ENCODE assay signal across 23 mouse cellular contexts in the genomic region with DNA sequence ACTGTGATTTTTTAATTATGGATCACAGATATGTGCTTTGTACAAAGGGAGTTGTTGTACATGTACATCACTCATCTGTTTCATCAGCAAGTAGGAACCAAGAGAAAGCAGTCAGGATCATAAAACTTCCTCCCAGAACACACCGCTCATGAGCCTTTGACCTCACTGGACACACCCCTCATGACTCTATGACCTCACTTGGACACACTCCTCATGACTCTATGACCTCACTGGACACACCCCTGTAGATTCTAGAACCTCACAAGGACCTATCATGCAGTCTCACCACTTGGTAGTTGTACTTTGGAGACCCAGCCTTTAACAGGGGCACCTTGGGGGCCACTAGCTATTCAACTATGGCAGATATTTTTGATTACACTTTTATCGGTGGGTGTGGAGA. TPM values are rescaled to one million over a fixed set of nuclear protein-coding genes. Genes with fewer than 3 reads are reported as not detected.
DNase-seq lines count a peak whose midpoint lies in the region; ATAC-seq and TF ChIP-seq lines count a peak whose summit lies in the region.
"Had no signal": no experiment of that assay in that cellular context is flagged by ENCODE, and none has a peak within 500 bp of the region (broad histone marks: within the 10 kb centered on the region; RNA-seq: fewer than 3 reads in every experiment).

No protein-coding gene starts in this region.

- TF ChIP-seq EP300 in lung, postnatal 0 days (IDR thresholded peaks at IDR 0.05): no peak

- H3K36me3 ChIP-seq in lung, postnatal 0 days (ENCODE audit: insufficient read depth, low read length): no peaks in the 10 kb centered on the region
- H3K36me3 ChIP-seq in splenic B cell, adult 2 months (ENCODE audit: control insufficient read depth, insufficient read depth, low read length, poor library complexity, severe bottlenecking): no peaks in the 10 kb centered on the region
- H3K36me3 ChIP-seq in kidney, embryonic 14.5 days (ENCODE audit: control insufficient read depth, insufficient read depth, low read length): peaks cover 8% of the 10 kb centered on the region

- no peak overlapping the region for H3K9ac ChIP-seq in lung, postnatal 0 days (replicated peaks; ENCODE audit: low read depth)
- H3K9ac ChIP-seq in kidney, embryonic 14.5 days (ENCODE audit: low read depth, low read length): no peak overlapping the region
- H3K9ac ChIP-seq: embryonic facial prominence, embryonic 12.5 days; embryonic facial prominence, embryonic 15.5 days; forebrain, embryonic 15.5 days; hindbrain, embryonic 12.5 days; hindbrain, embryonic 15.5 days had no signal

- 94% methylated on average over 2 of the region's 2 CpGs for WGBS in lung, postnatal 0 days
- whole genome bisulfite sequencing in lung, adult 2 months: 86% methylated on average over 2 of the region's 2 CpGs
- 93% methylated on average over 2 of the region's 2 CpGs for WGBS in kidney, embryonic 14.5 days

- H3K4me2 ChIP-seq in lung, postnatal 0 days (replicated peaks; ENCODE audit: low read depth, low read length): no peak overlapping the region
- H3K4me2 ChIP-seq in kidney, embryonic 14.5 days (replicated peaks; ENCODE audit: low read depth, low read length): no peak overlapping the region
- H3K4me2 ChIP-seq: embryonic facial prominence, embryonic 12.5 days; embryonic facial prominence, embryonic 15.5 days; forebrain, embryonic 15.5 days; heart, embryonic 11.5 days; hindbrain, embryonic 12.5 days; hindbrain, embryonic 15.5 days had no signal

- H3K27ac ChIP-seq in lung, postnatal 0 days (ENCODE audit: low read length): no peak overlapping the region
- H3K27ac ChIP-seq in kidney, embryonic 14.5 days (ENCODE audit: low read depth, low read length): no peak overlapping the region
- H3K27ac ChIP-seq: embryonic facial prominence, embryonic 12.5 days; embryonic facial prominence, embryonic 15.5 days; forebrain, embryonic 15.5 days; hindbrain, embryonic 12.5 days; hindbrain, embryonic 15.5 days had no signal

- ATAC-seq in lung, postnatal 0 days: no peak
- ATAC-seq in kidney, embryonic 14.5 days (ENCODE audit: low FRiP score, low TSS enrichment): no peak
- ATAC-seq: CD4-positive, CD25-positive, alpha-beta regulatory T cell, adult 4 months; forebrain, embryonic 15.5 days; Patski had no signal

- no peak for TF ChIP-seq CTCF in lung, postnatal 0 days (IDR thresholded peaks at IDR 0.05)
- no peak for TF ChIP-seq CTCF in lung, adult 2 months (IDR thresholded peaks at IDR 0.05; ENCODE audit: insufficient read depth, low read length)

- H3K4me3 ChIP-seq in lung, postnatal 0 days (ENCODE audit: low read depth, low read length): no peak overlapping the region
- no peak overlapping the region for H3K4me3 ChIP-seq in lung, adult 2 months (replicated peaks; ENCODE audit: extremely low read depth, low read depth, low read length)
- H3K4me3 ChIP-seq in kidney, embryonic 14.5 days (ENCODE audit: low read length): no peak overlapping the region
- H3K4me3 ChIP-seq: embryonic facial prominence, embryonic 12.5 days; embryonic facial prominence, embryonic 15.5 days; forebrain, embryonic 15.5 days; hindbrain, embryonic 12.5 days; hindbrain, embryonic 15.5 days had no signal

- no peaks in the 10 kb centered on the region for H3K27me3 ChIP-seq in lung, postnatal 0 days (replicated peaks; ENCODE audit: insufficient read depth, low read length)
- no peaks in the 10 kb centered on the region for H3K27me3 ChIP-seq in splenic B cell, adult 2 months (ENCODE audit: control insufficient read depth, insufficient read depth, low read length, poor library complexity, severe bottlenecking)
- H3K27me3 ChIP-seq in kidney, embryonic 14.5 days (ENCODE audit: control insufficient read depth, insufficient read depth, low read length): no peaks in the 10 kb centered on the region
- H3K27me3 ChIP-seq: embryonic facial prominence, embryonic 12.5 days; embryonic facial prominence, embryonic 15.5 days; forebrain, embryonic 15.5 days; hindbrain, embryonic 12.5 days; hindbrain, embryonic 15.5 days; Patski had no signal

- H3K4me1 ChIP-seq in lung, postnatal 0 days (ENCODE audit: insufficient read depth, low read depth, low read length): no peaks in the 10 kb centered on the region
- H3K4me1 ChIP-seq in lung, adult 2 months (ENCODE audit: control insufficient read depth, insufficient read depth, low read length): 0 out of 2 replicates have a peak, but pooled peaks cover 3% of the 10 kb centered on the region
- no peaks in the 10 kb centered on the region for H3K4me1 ChIP-seq in kidney, embryonic 14.5 days (ENCODE audit: control insufficient read depth, insufficient read depth, low read length)

- no peaks in the 10 kb centered on the region for H3K9me3 ChIP-seq in lung, postnatal 0 days (ENCODE audit: low read length)
- no peaks in the 10 kb centered on the region for H3K9me3 ChIP-seq in kidney, embryonic 14.5 days (ENCODE audit: control insufficient read depth, low read length)
- H3K9me3 ChIP-seq: embryonic facial prominence, embryonic 12.5 days; embryonic facial prominence, embryonic 15.5 days; forebrain, embryonic 15.5 days; G1E; hindbrain, embryonic 12.5 days; hindbrain, embryonic 15.5 days had no signal

- DNase-seq in lung, postnatal 0 days (ENCODE audit: low spot score): peak; percentile 6
- no peak for DNase-seq in lung, adult 2 months
- peak; percentile 49 for DNase-seq in ES-CJ7 (ENCODE audit: low read depth, low spot score)
- peak; percentile 54 for DNase-seq in splenic B cell, adult 2 months (ENCODE audit: low read depth, low spot score)
- no peak for DNase-seq in gastrocnemius, adult 8-10 months (ENCODE audit: low spot score in 2 of 2)
- DNase-seq: adrenal gland, adult 2 months; adrenal gland, postnatal 14 days; cerebellum, adult 11 months; cerebellum, adult 2 months; cerebellum, adult 9-11 months; cerebellum, postnatal 25 days; gastrocnemius, postnatal 14 days; heart, adult 11 months had no signal

- TF ChIP-seq POLR2A in lung, adult 2 months (IDR thresholded peaks at IDR 0.05; ENCODE audit: borderline replicate concordance, extremely low read depth, low read depth, low read length): no peak

RNA-seq across cellular contexts. Expression of a gene that starts 29.6 kb away (rescaled TPM):
- 5.6 and 5.8 TPM in 2 replicates for polyA plus RNA-seq in lung, postnatal 0 days (2015; fragmentation: Nextera tagmentation; extraction: Ambion mirVana)
- polyA plus RNA-seq in lung, adult 2 months (2012; rRNA removed): 11.7 and 12.4 TPM in 2 replicates
- 25.8 and 34.2 TPM in 2 replicates for polyA plus RNA-seq in kidney, embryonic 14.5 days (2014; fragmentation: Nextera tagmentation; extraction: Ambion mirVana)
- 10 to 100 TPM; 41.0 to 47.8 (median 44.8) TPM for total RNA-seq in gastrocnemius, adult 8-10 months (2022)

Comparison
In these comparisons a context has a peak if more than half of its experiments do, and no peak if none do; other contexts are left out.
1. DNase-seq: peak in lung, postnatal 0 days (single experiment), ES-CJ7 (single experiment) and splenic B cell, adult 2 months (single experiment); none in lung, adult 2 months (single experiment) and gastrocnemius, adult 8-10 months (0 of 2).